Mouse (Mus musculus) midbrain, postnatal 0 days (tissue): ENCODE results near the gene Nmb. TPM values are rescaled to one million over a fixed set of nuclear protein-coding genes. Genes with fewer than 3 reads are reported as not detected.
"Not testable (repeated sequence)": the region's sequence is repeated elsewhere in the genome, so short reads cannot be mapped to it uniquely, and the experiment has no call there.

Source experiments
- ATAC-seq: fragments of 200-750 bp; cut with Nextera tagmentation; 2 replicates; pipeline ENCODE4 v1.8.0; 2017; ENCODE audit warnings: moderate number of reproducible peaks, mild to moderate bottlenecking, moderate TSS enrichment, moderate library complexity; ENCODE audit not compliant: low FRiP score
- DNase-seq: peaks from one replicate; pipeline ENCODE4 v3.0.0-alpha.2; 2015; ENCODE audit warnings: low spot score
- H3K27ac ChIP-seq: fragments of 300-500 bp; sonication (generic); 2 replicates; pipeline ENCODE4 v1.5.1; 2014; ENCODE audit warnings: low read depth, mild to moderate bottlenecking, low read length, mixed read lengths
- H3K27me3 ChIP-seq: fragments of 300-500 bp; sonication (generic); 2 replicates; pipeline ENCODE4 v1.6.1; 2014; ENCODE audit warnings: low read length, control low read depth, mixed read lengths; ENCODE audit not compliant: insufficient read depth
- H3K36me3 ChIP-seq: fragments of 300-500 bp; sonication (generic); 2 replicates; pipeline ENCODE4 v1.6.1; 2014; ENCODE audit warnings: low read length, control low read depth, mixed read lengths; ENCODE audit not compliant: insufficient read depth
- H3K4me1 ChIP-seq: fragments of 300-500 bp; sonication (generic); 2 replicates; pipeline ENCODE4 v1.6.1; 2014; ENCODE audit warnings: mild to moderate bottlenecking, control low read depth, antibody characterized with exemption, low read length, mixed read lengths; ENCODE audit not compliant: insufficient read depth
- H3K4me2 ChIP-seq: fragments of 300-500 bp; sonication (generic); 2 replicates; pipeline ENCODE4 v1.6.1; 2014; ENCODE audit warnings: low read depth, mild to moderate bottlenecking, low read length, mixed read lengths; ENCODE audit not compliant: poor library complexity, severe bottlenecking
- H3K4me3 ChIP-seq: fragments of 300-500 bp; sonication (generic); 2 replicates; pipeline ENCODE4 v1.5.1; 2014; ENCODE audit warnings: low read depth, mild to moderate bottlenecking, low read length, moderate library complexity
- H3K9ac ChIP-seq: fragments of 300-500 bp; sonication (generic); replicated peaks from 2 replicates; pipeline ENCODE4 v1.6.1; 2014; ENCODE audit warnings: mild to moderate bottlenecking, low read length, moderate library complexity, mixed read lengths; ENCODE audit not compliant: poor library complexity, severe bottlenecking
- H3K9me3 ChIP-seq: fragments of 300-500 bp; sonication (generic); 2 replicates; pipeline ENCODE4 v1.6.1; 2016; ENCODE audit warnings: low read length, control low read depth
- CTCF ChIP-seq: IDR thresholded peaks from 2 replicates; pipeline ENCODE4 v1.5.1; 2016; ENCODE audit warnings: antibody characterized with exemption, mild to moderate bottlenecking
- WGBS: fragments of 180-500 bp; shearing (Covaris S2); extraction: QIAGEN DNeasy Blood & Tissue Kit; methylation state at CpG from one replicate; pipeline ENCODE4 v1.1.7; 2014; 5-methylcytosine and 5-hydroxymethylcytosine counted together
- polyA plus RNA-seq: library from polyadenylated mRNA; unstranded; fragments of >200 nt; fragmentation: Nextera tagmentation; extraction: Ambion mirVana; gene quantifications from 2 replicates; pipeline ENCODE4 v1.2.1, GENCODE M21; 2015
- total RNA-seq: library from RNA; depleted of rRNA; stranded (reverse); fragments of >200 nt; gene quantifications from 2 replicates; pipeline ENCODE4 v1.2.3, GENCODE M21; 2014

Nmb gene
- total and polyA plus RNA-seq, 2 experiments from 2014 or later = 9.4 to 13.0 TPM

- DNase-seq = no peak
- Histone ChIP-seq H3K9me3 (no peaks in the 10 kb centered on the region), H3K36me3 (peaks cover 4% of the 10 kb centered on the region), H3K4me1 (no peaks in the 10 kb centered on the region), H3K27me3 (no peaks in the 10 kb centered on the region), H3K4me3 (no peak overlapping the region), H3K27ac (no peak overlapping the region), H3K9ac (no peak overlapping the region), H3K4me2 (no peak overlapping the region)
- TF ChIP-seq CTCF = no peak
- no peak for ATAC-seq
- 94% methylated on average over 4 of the region's 4 CpGs for WGBS
Observed at GRCm38 (mm10) chr7:80939808-80940207, 34.9 kb upstream of the Nmb start.

GRCm38 (mm10) chr7:80937304-80937666 is 32.4 kb upstream of the Nmb start:
- H3K36me3 ChIP-seq = peaks cover 19% of the 10 kb centered on the region
- not testable (repeated sequence) for H3K4me2 ChIP-seq, H3K4me3 ChIP-seq, H3K27me3 ChIP-seq, DNase-seq, H3K27ac ChIP-seq, ATAC-seq, H3K9me3 ChIP-seq, H3K4me1 ChIP-seq, H3K9ac ChIP-seq

- H3K9me3 ChIP-seq, H3K4me2 ChIP-seq, H3K27ac ChIP-seq, H3K4me3 ChIP-seq, ATAC-seq, H3K27me3 ChIP-seq, DNase-seq, H3K4me1 ChIP-seq, H3K9ac ChIP-seq: not testable (repeated sequence)
- WGBS = 81% methylated on average over 7 of the region's 7 CpGs
- peaks cover 19% of the 10 kb centered on the region for H3K36me3 ChIP-seq
Observed at GRCm38 (mm10) chr7:80936617-80937303, 31.9 kb upstream of the Nmb start.

- ATAC-seq (no peak), DNase-seq (no peak)
- no peak overlapping the region for H3K4me3 ChIP-seq
- H3K27ac ChIP-seq = no peak overlapping the region
- WGBS = 100% methylated on average over 1 of the region's 1 CpGs
- H3K9ac ChIP-seq = no peak overlapping the region
- H3K4me1 ChIP-seq = no peaks in the 10 kb centered on the region
- TF ChIP-seq CTCF = no peak
- H3K27me3 ChIP-seq = no peaks in the 10 kb centered on the region
- H3K36me3 ChIP-seq = peaks cover 22% of the 10 kb centered on the region
- no peak overlapping the region for H3K4me2 ChIP-seq
- H3K9me3 ChIP-seq = no peaks in the 10 kb centered on the region
Observed at GRCm38 (mm10) chr7:80935834-80936233, 31.0 kb upstream of the Nmb start.

DNA sequence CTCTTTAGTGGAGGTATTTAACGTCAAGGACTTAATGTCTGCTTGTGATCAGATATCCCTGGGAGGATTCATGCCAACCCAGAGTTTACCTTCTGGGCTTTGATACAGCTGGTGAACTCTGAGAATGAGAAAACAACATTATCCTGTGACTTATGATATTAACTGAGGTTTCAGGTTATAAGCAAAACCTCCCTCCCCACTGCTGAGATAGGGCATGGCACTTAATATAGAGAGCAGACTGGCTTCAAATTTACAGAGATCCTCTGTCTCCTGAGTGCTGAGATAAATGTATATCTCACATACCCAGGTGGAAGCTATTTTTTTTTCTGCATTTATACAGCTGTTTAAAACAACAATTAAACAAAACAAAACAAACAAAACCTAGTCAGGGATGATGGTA is 27.9 kb upstream of the Nmb start:
- no peak for TF ChIP-seq CTCF

DNA sequence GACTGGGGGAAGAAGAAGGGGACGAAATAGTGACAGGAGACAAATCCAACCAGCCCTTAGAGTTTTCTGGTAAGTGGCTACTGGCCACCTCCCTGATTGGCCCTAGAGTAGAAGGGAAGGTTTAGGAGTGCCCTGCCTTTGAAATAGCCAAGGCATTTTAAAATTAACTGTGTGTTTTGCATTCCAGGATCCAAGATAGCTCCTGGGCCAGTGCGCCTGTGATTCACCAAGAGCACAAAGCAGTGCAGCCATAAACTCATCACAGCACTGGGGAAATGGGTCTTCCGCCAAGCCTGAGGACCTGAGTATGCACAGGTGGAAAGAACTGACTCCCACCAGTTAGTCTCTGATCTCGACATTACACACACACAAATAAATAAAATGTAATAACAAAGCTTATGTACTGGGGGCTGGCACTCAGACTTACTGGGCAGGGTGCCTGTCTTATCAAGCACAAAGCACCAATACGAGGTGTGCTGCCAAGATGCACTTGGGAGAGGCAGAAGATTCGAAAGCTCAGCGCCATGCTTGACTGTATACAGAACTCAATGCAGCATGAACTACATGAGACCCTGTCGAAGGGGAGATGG is 26.8 kb upstream of the Nmb start:
- Histone ChIP-seq H3K36me3 (peaks cover 22% of the 10 kb centered on the region), H3K4me2 (no peak overlapping the region), H3K27ac (no peak overlapping the region), H3K4me1 (no peaks in the 10 kb centered on the region), H3K9me3 (no peaks in the 10 kb centered on the region), H3K4me3 (no peak overlapping the region), H3K9ac (no peak overlapping the region), H3K27me3 (no peaks in the 10 kb centered on the region)
- no peak for TF ChIP-seq CTCF
- WGBS = 91% methylated on average over 8 of the region's 8 CpGs
- ATAC-seq (no peak), DNase-seq (no peak)

More for the DNA sequence above, 27.9 kb upstream of the Nmb start:
- Histone ChIP-seq H3K4me3 (no peak overlapping the region), H3K27me3 (no peaks in the 10 kb centered on the region), H3K36me3 (peaks cover 22% of the 10 kb centered on the region), H3K4me2 (no peak overlapping the region), H3K9me3 (no peaks in the 10 kb centered on the region), H3K4me1 (no peaks in the 10 kb centered on the region), H3K27ac (no peak overlapping the region), H3K9ac (no peak overlapping the region)
- DNase-seq (no peak), ATAC-seq (no peak)
- 81% methylated on average over 1 of the region's 1 CpGs for WGBS
